Mouse (Mus musculus): ENCODE measurements around the gene Chil1.
A peak's percentile ranks its signal among the peaks of the same experiment; 100 is the strongest.

Gene Chil1

DNA sequence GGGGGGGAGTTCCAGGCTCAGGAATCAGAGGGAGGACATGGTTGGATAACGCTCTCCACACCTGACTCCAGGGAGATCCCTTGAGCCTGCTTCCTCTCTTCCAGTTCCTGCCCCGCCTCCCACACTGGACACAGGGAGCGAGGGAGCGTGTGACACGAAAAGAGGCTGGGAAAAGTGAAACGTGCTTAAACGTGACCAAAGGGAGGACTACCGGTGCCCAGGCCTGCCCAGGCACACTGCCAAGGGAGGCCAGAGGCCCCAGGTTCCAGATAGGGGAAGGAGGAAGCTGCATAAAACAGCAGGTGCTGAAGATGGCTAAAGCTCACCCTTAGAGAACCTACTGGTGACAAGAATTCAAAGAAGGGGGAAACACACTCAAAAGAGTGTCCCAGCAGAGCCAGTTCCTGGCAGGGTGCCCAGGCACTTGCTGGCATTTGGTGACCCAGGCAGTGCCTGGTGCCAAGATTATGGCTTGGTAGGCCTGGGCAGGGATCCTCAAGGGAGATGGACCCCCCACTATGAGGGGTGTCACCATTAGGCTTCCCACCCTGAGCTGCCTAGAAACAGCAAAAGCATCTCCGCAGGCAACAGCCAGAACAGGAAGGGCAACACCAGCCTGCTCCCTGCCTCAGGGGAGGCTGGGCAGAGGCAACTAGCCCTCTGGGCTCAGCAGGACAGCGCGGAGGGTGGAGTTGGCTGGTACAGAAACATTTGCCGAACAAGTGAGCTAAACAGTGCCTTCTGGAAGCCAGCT, 51.0 kb downstream of the Chil1 start:
- peak; percentile 83 for DNase-seq

DNA sequence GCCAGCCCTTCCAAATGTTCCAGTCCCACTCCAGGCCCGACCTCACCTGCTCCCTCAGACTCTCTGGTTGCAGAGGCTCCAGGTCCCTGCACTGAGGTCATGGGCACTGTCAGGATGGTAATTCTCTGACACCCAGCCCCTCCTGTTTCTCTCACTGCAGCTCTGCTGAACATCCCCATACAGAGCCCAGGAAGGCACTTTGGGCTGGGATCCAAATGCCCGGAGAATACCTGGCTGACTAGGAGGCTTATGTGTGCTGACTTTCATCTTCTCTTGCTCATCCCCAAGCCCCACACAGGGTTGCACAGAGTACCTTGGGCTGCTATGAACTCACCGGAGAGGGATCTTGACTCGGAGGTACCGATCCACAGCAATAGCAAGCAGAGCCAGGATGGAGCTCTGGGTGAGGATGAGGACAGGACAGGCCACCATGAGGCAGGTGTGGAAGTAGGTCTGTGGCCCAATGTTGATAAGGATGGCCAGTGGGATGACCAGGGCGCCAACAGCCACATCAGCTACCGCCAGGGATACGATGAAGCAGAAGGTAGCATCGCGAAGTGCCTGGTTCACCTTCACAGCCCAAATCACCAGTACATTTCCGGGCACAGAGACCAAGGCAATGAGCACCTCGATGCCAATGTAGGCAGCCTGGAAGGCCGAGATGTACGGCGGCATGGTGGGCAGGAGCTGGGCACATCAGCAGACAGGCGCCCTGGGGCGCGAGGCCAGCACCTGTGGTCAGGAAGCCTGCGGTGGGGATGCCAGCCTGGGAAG, 51.9 kb downstream of the Chil1 start:
- DNase-seq = peak; percentile 70

DNA sequence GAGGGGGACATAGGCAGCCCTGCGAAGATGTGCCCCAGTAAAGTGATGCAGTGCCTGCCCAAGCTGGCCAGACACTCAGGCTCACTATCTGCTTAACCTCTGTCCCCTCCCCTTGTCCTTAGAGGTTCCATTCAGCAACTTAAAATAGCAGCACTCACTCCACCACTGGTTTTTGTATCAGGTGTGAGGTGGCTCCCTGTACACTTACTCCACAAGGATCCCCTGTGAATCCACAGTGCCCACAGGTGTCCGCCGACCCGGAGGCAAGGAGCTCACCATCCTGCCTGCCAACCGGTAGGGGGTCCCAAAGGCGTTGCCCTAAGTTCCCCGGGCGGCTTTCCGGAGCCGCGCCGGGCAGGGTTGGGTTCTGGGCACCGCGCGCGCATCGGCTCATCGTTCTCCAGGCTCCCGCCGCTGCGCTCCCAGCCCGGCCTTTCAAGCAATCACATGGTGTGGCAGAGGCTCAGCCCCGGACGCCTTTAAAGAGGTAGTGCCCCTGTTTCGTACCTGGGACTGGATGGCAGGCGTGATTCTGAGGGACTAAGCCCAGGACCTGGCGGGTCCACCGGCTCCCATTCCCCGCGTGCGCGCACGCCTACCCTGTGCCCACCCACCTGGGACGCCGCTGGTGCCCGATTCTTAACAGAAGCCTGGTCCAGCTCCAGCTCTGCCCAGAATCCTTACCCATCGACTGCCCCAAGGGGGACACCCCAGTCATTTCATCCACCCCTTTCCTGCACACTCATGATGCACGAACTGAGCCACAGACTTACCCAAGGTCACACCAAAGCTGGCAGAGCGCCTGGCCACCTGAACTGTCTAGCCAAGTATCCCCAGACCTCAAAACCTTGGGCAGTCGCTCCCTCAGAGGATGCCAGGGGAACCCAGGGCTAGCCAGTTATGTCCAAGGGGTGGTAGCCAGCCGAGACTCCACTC, 52.7 kb downstream of the Chil1 start:
- peak; percentile 82 for DNase-seq

DNA sequence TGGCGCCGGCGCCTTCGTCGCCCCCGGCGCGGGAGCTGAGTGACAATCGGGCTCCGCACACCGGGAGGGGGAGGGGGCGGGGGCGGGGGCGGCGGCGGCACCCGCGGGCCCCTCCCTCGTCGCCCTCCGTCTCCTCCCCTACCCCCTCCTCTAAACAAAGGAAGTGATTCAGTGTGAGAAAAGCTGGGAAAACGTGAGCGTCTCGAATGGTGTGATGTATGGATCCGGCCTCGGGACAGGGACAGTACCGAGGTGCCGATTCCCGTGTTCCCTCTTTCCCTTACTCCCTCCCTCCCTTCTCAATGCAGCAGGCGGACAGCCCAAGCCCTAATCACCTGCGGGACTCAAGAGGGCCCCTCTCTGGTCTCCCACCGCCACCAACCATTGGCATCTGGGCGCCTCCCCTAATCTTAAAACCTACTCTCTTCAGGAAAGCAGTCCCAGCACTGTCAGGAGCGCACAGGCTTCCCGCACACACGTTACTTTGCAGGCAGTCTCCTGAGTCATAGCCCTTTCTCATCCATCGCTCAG, 53.5 kb downstream of the Chil1 start, which contains the start of gene Adora1:
TSS of gene Adora1 (minus strand) at position 41 of the 531 bp plus-strand sequence.
- DNase-seq = peak; percentile 52

DNA sequence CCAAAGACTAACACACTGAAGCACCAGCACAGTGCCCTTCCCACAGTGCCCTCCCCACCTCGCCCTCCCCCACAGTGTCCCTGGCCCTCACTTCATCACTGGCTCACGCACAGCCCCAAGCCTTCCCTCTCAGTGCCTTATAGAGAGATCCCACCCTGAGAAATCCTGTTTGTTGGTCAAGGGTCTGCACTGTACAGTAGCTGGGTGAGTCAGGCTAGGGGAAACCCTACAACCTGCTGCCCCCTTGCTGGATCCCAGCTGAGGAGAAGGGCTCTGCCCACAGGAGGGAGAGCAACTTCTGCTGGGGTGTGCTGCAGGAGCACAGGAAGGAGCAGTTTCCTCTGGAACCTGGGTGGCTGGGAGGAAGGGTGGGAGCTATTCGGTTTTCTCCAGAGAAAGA, 54.2 kb downstream of the Chil1 start:
- DNase-seq = peak; percentile 27

DNA sequence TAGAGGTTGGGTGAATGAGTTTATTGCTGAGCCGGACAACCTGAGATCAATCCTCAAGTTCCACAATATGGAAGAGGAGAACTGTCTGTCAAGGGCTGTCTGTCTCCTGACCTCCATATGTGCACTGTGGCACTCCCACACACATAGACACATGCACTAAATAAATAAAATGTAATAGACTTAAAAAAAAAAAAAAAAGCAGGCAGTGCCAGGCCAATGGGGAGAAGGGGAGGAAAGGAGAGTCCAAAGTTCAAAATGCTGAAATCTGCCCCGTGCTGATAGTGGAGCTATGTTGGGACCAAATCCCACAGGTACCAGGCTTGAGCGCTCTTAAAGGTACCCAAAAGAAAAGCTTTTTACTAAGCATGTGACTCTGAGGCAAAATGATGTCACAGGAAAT, 55.5 kb downstream of the Chil1 start:
- no peak for DNase-seq

Measured in cerebellum, adult 8-10 months (tissue).